Mouse (Mus musculus): ENCODE measurements around the gene Herc6. TPM values are rescaled to one million over a fixed set of nuclear protein-coding genes. Genes with fewer than 3 reads are reported as not detected.

The Herc6 gene
- polyA plus RNA-seq, 1 experiment from 2014 or later: 3.8 TPM

DNA sequence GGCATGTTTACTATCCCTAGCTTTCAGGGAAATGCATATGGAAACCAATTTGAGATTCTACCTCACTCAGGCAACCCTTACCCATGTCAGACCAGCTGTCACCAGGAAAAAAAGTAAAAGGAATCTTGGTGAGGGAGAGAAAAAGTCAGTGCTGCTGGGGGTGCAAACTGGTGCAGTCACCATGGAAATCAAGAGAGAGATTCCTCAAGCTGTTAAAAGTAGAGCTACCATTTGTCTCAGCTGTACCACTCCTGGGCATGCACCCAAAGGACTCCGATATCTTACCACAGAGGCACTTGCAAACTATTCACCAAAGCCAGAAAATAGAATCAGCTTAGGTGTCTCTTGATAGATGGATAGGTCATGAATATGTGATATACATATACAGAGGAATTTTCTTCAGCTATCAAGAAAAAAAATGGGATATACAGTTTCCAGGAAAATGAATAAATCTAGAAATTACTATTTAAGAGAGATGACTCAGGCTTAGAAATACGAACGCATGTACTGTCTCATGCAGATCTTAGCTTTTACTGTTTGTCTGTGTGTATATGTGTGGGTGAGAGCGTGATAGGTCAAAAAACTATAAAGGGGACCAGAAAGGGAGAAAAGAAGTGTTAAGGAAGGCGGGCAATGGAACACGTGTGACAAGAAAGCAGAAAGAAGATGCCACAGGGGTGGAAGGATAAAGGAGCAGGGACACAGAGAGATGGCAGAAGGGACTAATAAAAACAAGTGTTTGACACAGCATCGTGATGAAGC, 24.9 kb downstream of the Herc6 start:
- no peaks in the 10 kb centered on the region for H3K9me3 ChIP-seq
- H3K4me2 ChIP-seq: no peak overlapping the region
- 94% methylated on average over 7 of the region's 7 CpGs for WGBS

DNA sequence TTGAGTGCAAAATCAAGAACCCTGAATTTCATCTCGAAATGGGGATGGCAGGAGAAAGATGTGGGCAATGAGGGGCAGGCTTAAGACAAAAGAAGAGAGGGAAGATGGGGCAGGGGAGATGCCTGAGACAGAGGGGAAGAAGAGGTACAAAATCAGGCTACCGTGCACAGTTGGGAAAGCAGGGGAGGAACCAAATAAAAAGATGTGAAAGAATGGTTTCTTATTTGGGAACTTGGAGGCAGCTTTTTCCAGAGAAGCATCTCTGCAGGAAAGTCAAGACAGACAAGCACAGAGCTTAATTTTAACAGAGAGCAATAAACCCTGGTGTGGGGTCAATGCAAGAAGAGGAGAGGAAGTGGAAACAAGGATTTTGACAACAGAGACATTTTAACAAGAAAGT, 27.2 kb downstream of the Herc6 start:
- no peak overlapping the region for H3K4me3 ChIP-seq
- no peak for ATAC-seq (ENCODE audit: insufficient number of reproducible peaks, low FRiP score, low TSS enrichment, low read depth)
- no peaks in the 10 kb centered on the region for H3K9me3 ChIP-seq
- no peak overlapping the region for H3K4me2 ChIP-seq
- no peaks in the 10 kb centered on the region for H3K4me1 ChIP-seq
- H3K36me3 ChIP-seq: no peaks in the 10 kb centered on the region
- H3K9ac ChIP-seq: no peak overlapping the region
- no peaks in the 10 kb centered on the region for H3K27me3 ChIP-seq
- no peak overlapping the region for H3K27ac ChIP-seq
- WGBS: 76% methylated on average over 2 of the region's 2 CpGs

More for the DNA sequence above, 24.9 kb downstream of the Herc6 start:
- Histone ChIP-seq H3K9ac (no peak overlapping the region), H3K27ac (no peak overlapping the region), H3K27me3 (no peaks in the 10 kb centered on the region), H3K4me1 (no peaks in the 10 kb centered on the region), H3K4me3 (no peak overlapping the region), H3K36me3 (no peaks in the 10 kb centered on the region)
- ATAC-seq (ENCODE audit: insufficient number of reproducible peaks, low FRiP score, low TSS enrichment, low read depth): no peak

DNA sequence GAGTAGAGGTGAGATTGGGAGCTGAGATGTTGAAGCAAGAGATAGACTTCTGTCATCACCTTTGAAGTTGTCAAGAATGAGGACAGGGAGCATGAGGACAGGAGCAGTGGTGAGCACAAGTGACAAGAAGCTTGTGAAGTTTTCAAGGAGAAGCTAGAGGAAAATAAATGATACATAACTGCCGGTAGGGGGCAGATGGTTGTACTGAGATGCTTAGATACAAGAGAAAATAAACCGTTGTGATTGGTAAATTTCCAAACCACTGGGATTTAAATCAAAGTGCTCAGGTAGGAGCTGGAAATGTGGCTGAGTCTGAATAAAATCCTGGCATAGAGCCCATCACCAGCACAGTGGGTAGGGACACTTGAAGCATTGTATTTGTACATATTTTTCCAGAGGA, 28.8 kb downstream of the Herc6 start:
- H3K36me3 ChIP-seq: no peaks in the 10 kb centered on the region
- H3K4me2 ChIP-seq: no peak overlapping the region
- WGBS: 34% methylated on average over 2 of the region's 2 CpGs
- no peak overlapping the region for H3K27ac ChIP-seq
- H3K9me3 ChIP-seq: no peaks in the 10 kb centered on the region
- no peak for ATAC-seq (ENCODE audit: insufficient number of reproducible peaks, low FRiP score, low TSS enrichment, low read depth)
- no peaks in the 10 kb centered on the region for H3K4me1 ChIP-seq
- no peak overlapping the region for H3K9ac ChIP-seq
- H3K27me3 ChIP-seq: no peaks in the 10 kb centered on the region
- no peak overlapping the region for H3K4me3 ChIP-seq

GRCm38 (mm10) chr6:57615788-57616187, 35.0 kb downstream of the Herc6 start:
- Histone ChIP-seq H3K4me2 (no peak overlapping the region), H3K36me3 (no peaks in the 10 kb centered on the region), H3K9me3 (no peaks in the 10 kb centered on the region), H3K4me3 (no peak overlapping the region), H3K27me3 (no peaks in the 10 kb centered on the region), H3K9ac (no peak overlapping the region), H3K27ac (no peak overlapping the region), H3K4me1 (no peaks in the 10 kb centered on the region)
- WGBS: 26% methylated on average over 2 of the region's 2 CpGs
- peak; percentile 19; the same call in 1 of the 2 replicates for ATAC-seq (ENCODE audit: insufficient number of reproducible peaks, low FRiP score, low TSS enrichment, low read depth)

DNA sequence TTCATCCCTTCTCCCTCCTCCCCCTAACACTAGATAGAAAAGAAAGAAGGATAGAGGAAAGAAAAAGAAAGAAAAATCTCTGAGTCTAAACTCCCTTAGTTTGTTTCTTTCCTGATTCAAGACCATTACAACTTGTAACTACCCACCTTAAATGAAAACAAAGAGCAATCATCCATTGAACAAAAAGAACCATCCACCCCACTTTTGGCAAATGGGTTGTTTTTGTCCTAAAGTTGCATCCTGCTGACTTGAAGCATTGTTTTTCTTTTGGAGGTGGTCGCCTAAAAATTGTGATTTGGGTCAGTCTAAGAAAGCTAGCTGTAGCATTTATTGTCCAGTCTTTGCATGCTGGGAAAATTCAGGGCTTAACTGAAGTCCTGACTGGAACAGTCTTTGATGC, 58.7 kb downstream of the Herc6 start:
- H3K9me3 ChIP-seq: no peaks in the 10 kb centered on the region
- H3K9ac ChIP-seq: no peak overlapping the region
- H3K27ac ChIP-seq: no peak overlapping the region
- no peaks in the 10 kb centered on the region for H3K27me3 ChIP-seq
- no peak for ATAC-seq (ENCODE audit: insufficient number of reproducible peaks, low FRiP score, low TSS enrichment, low read depth)
- H3K4me3 ChIP-seq: no peak overlapping the region
- peaks cover 4% of the 10 kb centered on the region; the same call in 1 of the 2 replicates for H3K4me1 ChIP-seq
- WGBS: 73% methylated on average over 1 of the region's 1 CpGs
- H3K36me3 ChIP-seq: no peaks in the 10 kb centered on the region
- H3K4me2 ChIP-seq: no peak overlapping the region

GRCm38 (mm10) chr6:57641789-57642188, 61.0 kb downstream of the Herc6 start:
- ATAC-seq (ENCODE audit: insufficient number of reproducible peaks, low FRiP score, low TSS enrichment, low read depth): peak; percentile 82
- Histone ChIP-seq H3K9ac (no peak overlapping the region), H3K27ac (no peak overlapping the region), H3K4me2 (no peak overlapping the region), H3K9me3 (no peaks in the 10 kb centered on the region), H3K27me3 (no peaks in the 10 kb centered on the region), H3K36me3 (no peaks in the 10 kb centered on the region), H3K4me3 (no peak overlapping the region), H3K4me1 (peaks cover 4% of the 10 kb centered on the region; the same call in 1 of the 2 replicates)
- WGBS: 9% methylated on average over 4 of the region's 4 CpGs

DNA sequence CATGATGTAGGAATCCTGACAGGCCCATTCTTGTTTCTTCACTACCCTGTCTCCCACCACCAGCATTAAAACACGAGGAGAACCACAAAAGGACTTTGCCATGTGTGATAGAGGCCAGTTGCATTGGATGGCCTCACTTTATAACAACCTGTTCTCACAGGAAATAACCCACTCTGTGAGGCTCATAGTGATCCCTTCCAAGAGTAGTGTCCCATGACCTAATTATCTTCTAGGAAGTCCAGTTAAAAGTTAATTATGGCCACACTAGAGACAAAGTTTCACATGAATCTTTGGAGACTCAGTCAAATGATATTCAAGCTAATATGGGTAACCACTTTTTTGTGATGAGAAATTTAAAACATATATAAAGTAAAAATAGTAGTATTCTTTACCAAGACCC, 66.5 kb downstream of the Herc6 start:
- Histone ChIP-seq H3K4me2 (no peak overlapping the region), H3K9me3 (no peaks in the 10 kb centered on the region), H3K27ac (no peak overlapping the region), H3K4me1 (no peaks in the 10 kb centered on the region), H3K4me3 (no peak overlapping the region), H3K27me3 (no peaks in the 10 kb centered on the region), H3K36me3 (no peaks in the 10 kb centered on the region), H3K9ac (no peak overlapping the region)
- ATAC-seq (ENCODE audit: insufficient number of reproducible peaks, low FRiP score, low TSS enrichment, low read depth): no peak
- WGBS: 32% methylated on average over 1 of the region's 1 CpGs

DNA sequence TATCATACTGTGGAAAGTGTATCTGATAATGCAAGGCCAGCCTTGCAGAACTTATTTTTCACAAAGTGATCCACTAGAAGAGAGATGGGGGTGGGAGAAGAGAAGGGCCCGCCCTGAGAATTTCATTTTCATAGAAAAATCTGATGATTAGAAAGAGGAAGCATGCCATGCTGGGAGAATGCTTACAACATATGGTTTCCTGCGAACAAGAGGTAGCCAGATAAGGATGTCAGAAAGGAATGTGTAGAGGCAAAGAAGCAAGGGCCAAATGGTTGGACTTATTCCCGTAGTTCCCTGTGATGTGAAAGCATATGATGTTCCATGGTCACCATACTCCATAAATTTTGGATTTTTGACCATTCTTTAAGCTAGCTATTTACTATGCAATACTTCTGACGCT, 80.5 kb downstream of the Herc6 start:
- Histone ChIP-seq H3K27me3 (no peaks in the 10 kb centered on the region), H3K4me1 (no peaks in the 10 kb centered on the region), H3K4me3 (no peak overlapping the region), H3K4me2 (no peak overlapping the region), H3K9me3 (no peaks in the 10 kb centered on the region), H3K27ac (no peak overlapping the region), H3K36me3 (no peaks in the 10 kb centered on the region), H3K9ac (no peak overlapping the region)
- WGBS: 78% methylated on average over 4 of the region's 4 CpGs
- ATAC-seq (ENCODE audit: insufficient number of reproducible peaks, low FRiP score, low TSS enrichment, low read depth): no peak

- WGBS: 97% methylated on average over 1 of the region's 1 CpGs
- Histone ChIP-seq H3K27me3 (no peaks in the 10 kb centered on the region), H3K4me2 (no peak overlapping the region), H3K9me3 (no peaks in the 10 kb centered on the region), H3K4me3 (no peak overlapping the region), H3K9ac (no peak overlapping the region), H3K4me1 (no peaks in the 10 kb centered on the region), H3K27ac (no peak overlapping the region), H3K36me3 (peaks cover 13% of the 10 kb centered on the region; the same call in 1 of the 2 replicates)
- no peak for ATAC-seq (ENCODE audit: insufficient number of reproducible peaks, low FRiP score, low TSS enrichment, low read depth)
Measured at GRCm38 (mm10) chr6:57684156-57684555, 103.4 kb downstream of the Herc6 start.

- H3K27ac ChIP-seq: peak within 1 kb of the TSS; percentile 91
- no peaks in the 10 kb centered on the region for H3K9me3 ChIP-seq
- H3K36me3 ChIP-seq: peaks cover 18% of the 10 kb centered on the region; the same call in 1 of the 2 replicates
- WGBS: 0% methylated on average over 52 of the region's 52 CpGs
- peak within 1 kb of the TSS; percentile 59 for H3K4me2 ChIP-seq
- no peaks in the 10 kb centered on the region for H3K27me3 ChIP-seq
- peak; percentile 96 for ATAC-seq (ENCODE audit: insufficient number of reproducible peaks, low FRiP score, low TSS enrichment, low read depth)
- H3K4me3 ChIP-seq: peak within 1 kb of the TSS; percentile 64
- H3K9ac ChIP-seq: peak within 1 kb of the TSS; percentile 43
- 0 out of 2 replicates have a peak, but pooled peaks cover 2% of the 10 kb centered on the region for H3K4me1 ChIP-seq
Measured at GRCm38 (mm10) chr6:57691467-57692261, 110.9 kb downstream of the Herc6 start, which contains the start of gene Pyurf. Gene Pyurf (minus strand): TSS chr6:57692078.

GRCm38 (mm10) chr6:57693116-57693515, 112.3 kb downstream of the Herc6 start:
- WGBS: 79% methylated on average over 3 of the region's 3 CpGs
- no peaks in the 10 kb centered on the region for H3K9me3 ChIP-seq

DNA sequence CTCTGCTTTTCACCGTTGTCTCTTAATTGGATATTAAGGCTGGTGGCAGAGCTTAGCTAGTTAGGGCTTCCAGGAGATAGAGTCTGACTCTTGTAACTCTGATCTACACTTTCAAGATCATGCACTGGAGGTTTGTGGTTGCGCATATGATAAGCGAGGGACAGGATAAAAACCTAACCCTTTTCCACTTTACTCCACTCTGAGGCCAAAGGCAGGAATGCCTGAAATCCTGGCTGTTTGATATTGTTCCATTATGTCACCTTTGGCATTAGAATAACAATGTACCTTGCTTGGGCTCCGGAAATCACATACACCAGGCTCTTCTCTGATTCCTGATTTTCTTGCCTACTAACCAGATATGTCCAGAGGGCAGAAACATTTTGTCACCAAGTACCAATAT, 120.9 kb downstream of the Herc6 start:
- Histone ChIP-seq H3K4me2 (peak overlapping the region; percentile 59; the same call in 1 of the 2 replicates), H3K36me3 (no peaks in the 10 kb centered on the region), H3K9me3 (no peaks in the 10 kb centered on the region), H3K4me1 (peaks cover 4% of the 10 kb centered on the region; the same call in 1 of the 2 replicates), H3K4me3 (no peak overlapping the region; the same call in 1 of the 2 replicates), H3K9ac (no peak overlapping the region), H3K27me3 (no peaks in the 10 kb centered on the region), H3K27ac (no peak overlapping the region)
- no peak for ATAC-seq (ENCODE audit: insufficient number of reproducible peaks, low FRiP score, low TSS enrichment, low read depth)
- WGBS: 64% methylated on average over 4 of the region's 4 CpGs

More at GRCm38 (mm10) chr6:57693116-57693515, 112.3 kb downstream of the Herc6 start:
- Histone ChIP-seq H3K4me3 (no peak overlapping the region), H3K36me3 (peaks cover 15% of the 10 kb centered on the region; the same call in 1 of the 2 replicates), H3K9ac (no peak overlapping the region), H3K27me3 (no peaks in the 10 kb centered on the region), H3K4me2 (no peak overlapping the region), H3K27ac (no peak overlapping the region), H3K4me1 (0 out of 2 replicates have a peak, but pooled peaks cover 2% of the 10 kb centered on the region)
- no peak for ATAC-seq (ENCODE audit: insufficient number of reproducible peaks, low FRiP score, low TSS enrichment, low read depth)
